Mouse (Mus musculus) embryonic facial prominence, embryonic 15.5 days (tissue): ENCODE results near the gene Tfb1m. TPM values are rescaled to one million over a fixed set of nuclear protein-coding genes. Genes with fewer than 3 reads are reported as not detected.

ENCODE experiments used
- ATAC-seq: fragments of 200-750 bp; cut with Nextera tagmentation; 2 replicates; pipeline ENCODE4 v1.8.0; 2017; ENCODE audit warnings: low read depth, moderate TSS enrichment; ENCODE audit not compliant: insufficient number of reproducible peaks, low FRiP score, low TSS enrichment
- H3K27ac ChIP-seq: fragments of 300-500 bp; sonication (generic); replicated peaks from 2 replicates; pipeline ENCODE4 v1.5.1; 2015; ENCODE audit warnings: mild to moderate bottlenecking, inconsistent platforms
- H3K27me3 ChIP-seq: fragments of 300-500 bp; sonication (generic); 2 replicates; pipeline ENCODE4 v1.6.1; 2015; ENCODE audit warnings: inconsistent platforms
- H3K36me3 ChIP-seq: fragments of 300-500 bp; sonication (generic); 2 replicates; pipeline ENCODE4 v1.6.1; 2015; ENCODE audit warnings: mild to moderate bottlenecking, inconsistent platforms
- H3K4me1 ChIP-seq: fragments of 300-500 bp; sonication (generic); 2 replicates; pipeline ENCODE4 v1.6.1; 2015; ENCODE audit warnings: inconsistent platforms
- H3K4me2 ChIP-seq: fragments of 300-500 bp; sonication (generic); replicated peaks from 2 replicates; pipeline ENCODE4 v1.6.1; 2015; ENCODE audit warnings: mild to moderate bottlenecking, inconsistent platforms
- H3K4me3 ChIP-seq: fragments of 300-500 bp; sonication (generic); replicated peaks from 2 replicates; pipeline ENCODE4 v1.5.1; 2015; ENCODE audit warnings: mild to moderate bottlenecking, inconsistent platforms
- H3K9ac ChIP-seq: fragments of 300-500 bp; sonication (generic); 2 replicates; pipeline ENCODE4 v1.6.1; 2015; ENCODE audit warnings: inconsistent platforms
- H3K9me3 ChIP-seq: fragments of 300-500 bp; sonication (generic); replicated peaks from 2 replicates; pipeline ENCODE4 v1.6.1; 2016; ENCODE audit warnings: inconsistent platforms
- WGBS: fragments of 180-500 bp; shearing (Covaris S2); methylation state at CpG from one replicate; pipeline ENCODE4 v1.1.7; 2015; 5-methylcytosine and 5-hydroxymethylcytosine counted together
- polyA plus RNA-seq: library from polyadenylated mRNA; unstranded; fragments of >200 nt; fragmentation: Nextera tagmentation; extraction: Ambion mirVana; gene quantifications from 2 replicates; pipeline ENCODE4 v1.2.1, GENCODE M21; 2015

Gene Tfb1m
- polyA plus RNA-seq, result 13.1 and 14.1 TPM in 2 replicates

DNA sequence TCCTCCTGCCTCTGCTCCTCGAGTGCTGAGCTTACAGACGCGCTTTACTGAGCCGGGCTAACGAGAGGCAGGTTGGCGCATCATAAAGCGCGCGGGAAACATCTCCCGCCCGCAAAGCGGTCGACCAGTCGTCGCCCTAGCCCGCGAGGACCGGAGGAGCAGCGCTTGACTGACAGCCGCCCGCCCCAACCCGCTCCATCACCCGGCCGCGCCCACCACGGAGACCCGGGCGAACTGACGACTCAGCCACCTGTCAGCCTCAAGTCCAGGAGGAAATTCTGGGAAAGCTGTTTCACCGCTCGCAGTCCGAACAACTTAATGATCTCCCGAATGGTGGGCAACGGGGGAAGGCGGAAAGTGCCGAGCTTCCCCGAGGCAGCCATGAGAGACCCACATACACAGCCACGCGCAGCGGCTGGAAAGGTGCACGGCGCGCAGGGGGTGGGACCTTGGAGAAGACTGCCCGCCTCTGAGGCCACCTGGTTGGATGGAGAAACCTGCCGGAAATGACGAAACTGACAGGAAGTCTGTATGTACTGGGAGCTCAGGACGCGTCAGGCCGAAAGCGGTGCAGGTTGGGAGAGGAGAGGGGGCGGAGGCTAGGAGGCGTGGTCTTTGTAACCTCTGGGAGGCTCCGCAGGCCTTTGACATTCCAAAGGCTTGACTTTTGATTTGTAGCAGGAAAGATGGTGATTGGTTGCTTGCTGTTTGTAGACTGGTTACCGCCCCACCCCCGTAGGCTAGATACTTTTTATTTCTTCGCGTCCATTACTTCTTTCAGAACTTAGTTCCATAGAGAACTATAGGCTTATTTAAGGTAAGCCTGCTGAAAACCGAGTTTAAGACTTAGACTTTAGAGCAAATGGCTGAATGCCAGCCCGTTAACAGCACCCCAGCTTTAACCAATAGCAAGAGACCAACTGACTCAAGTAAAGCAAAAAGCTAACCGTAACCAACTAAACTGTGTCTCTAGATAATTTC lies at the start of gene Tfb1m:
Gene Tfb1m, minus strand, starts transcription at position 451 of the 981 bp plus-strand sequence.
- 1% methylated on average over 60 of the region's 60 CpGs for WGBS
- peaks cover 7% of the 10 kb centered on the region; the same call in 1 of the 2 replicates for H3K4me1 ChIP-seq
- H3K9me3 ChIP-seq, result no peaks in the 10 kb centered on the region
- H3K9ac ChIP-seq, result peak within 1 kb of the TSS; percentile 28
- peak within 1 kb of the TSS; percentile 91 for H3K27ac ChIP-seq
- no peaks in the 10 kb centered on the region for H3K36me3 ChIP-seq
- H3K27me3 ChIP-seq, result no peaks in the 10 kb centered on the region
- ATAC-seq, result peak; percentile 100
- peak within 1 kb of the TSS; percentile 84 for H3K4me3 ChIP-seq
- peak within 1 kb of the TSS; percentile 58 for H3K4me2 ChIP-seq

DNA sequence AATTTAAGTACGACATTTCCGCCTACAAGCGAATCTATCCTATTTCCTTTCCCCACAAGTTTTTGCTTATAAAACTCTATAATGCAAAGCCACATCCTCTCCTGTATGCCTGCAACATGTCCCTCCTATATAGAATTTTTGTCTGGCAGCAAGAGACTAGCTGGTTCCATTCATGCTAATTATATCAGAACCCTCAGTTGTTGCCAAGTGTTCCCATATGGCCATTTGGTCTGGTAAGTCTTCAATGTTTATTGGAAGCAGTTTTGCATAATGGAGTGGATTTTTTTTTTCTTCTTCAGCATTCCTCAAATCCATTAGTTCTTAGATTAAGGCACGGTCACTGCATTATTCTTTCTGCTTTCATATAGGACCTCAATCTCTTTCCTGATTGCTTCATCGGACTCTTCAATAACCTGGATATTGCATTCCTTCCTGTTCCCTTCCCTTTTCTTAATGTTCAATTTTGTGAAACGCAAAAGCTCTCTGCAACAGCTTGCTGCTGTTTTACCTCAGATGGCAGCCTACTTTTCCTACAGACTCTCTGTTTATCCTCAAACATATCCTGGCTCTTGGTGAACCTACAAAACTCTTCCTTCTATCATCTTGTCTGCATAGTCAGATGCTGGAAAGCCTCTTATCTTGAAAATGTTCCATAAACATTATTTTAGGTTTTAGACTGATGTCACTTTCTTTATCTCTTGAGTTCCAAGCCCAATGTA lies 45.5 kb upstream of the Tfb1m start:
- Histone ChIP-seq H3K4me3 (no peak overlapping the region), H3K4me1 (0 out of 2 replicates have a peak, but pooled peaks cover 1% of the 10 kb centered on the region), H3K36me3 (no peaks in the 10 kb centered on the region), H3K27me3 (no peaks in the 10 kb centered on the region), H3K9ac (no peak overlapping the region), H3K4me2 (no peak overlapping the region), H3K27ac (0 out of 2 replicates have a peak overlapping the region, but pooled peaks have one; percentile 22), H3K9me3 (no peaks in the 10 kb centered on the region)
- no peak for ATAC-seq
- 56% methylated on average over 6 of the region's 6 CpGs for WGBS

GRCm38 (mm10) chr17:3598393-3598792 lies 40.8 kb upstream of the Tfb1m start:
- H3K9me3 ChIP-seq, result no peaks in the 10 kb centered on the region
- H3K4me1 ChIP-seq, result 0 out of 2 replicates have a peak, but pooled peaks cover 4% of the 10 kb centered on the region
- 85% methylated on average over 1 of the region's 1 CpGs for WGBS
- ATAC-seq, result no peak
- H3K9ac ChIP-seq, result no peak overlapping the region
- H3K27me3 ChIP-seq, result no peaks in the 10 kb centered on the region
- H3K4me3 ChIP-seq, result no peak overlapping the region
- H3K4me2 ChIP-seq, result no peak overlapping the region
- no peaks in the 10 kb centered on the region for H3K36me3 ChIP-seq
- no peak overlapping the region for H3K27ac ChIP-seq

- no peak overlapping the region for H3K27ac ChIP-seq
- 0 out of 2 replicates have a peak, but pooled peaks cover 4% of the 10 kb centered on the region for H3K4me1 ChIP-seq
- H3K9ac ChIP-seq, result no peak overlapping the region
- H3K4me3 ChIP-seq, result no peak overlapping the region
- H3K4me2 ChIP-seq, result no peak overlapping the region
- ATAC-seq, result no peak
- no peaks in the 10 kb centered on the region for H3K36me3 ChIP-seq
- H3K9me3 ChIP-seq, result no peaks in the 10 kb centered on the region
- WGBS, result 67% methylated on average over 1 of the region's 1 CpGs
- H3K27me3 ChIP-seq, result no peaks in the 10 kb centered on the region
These were observed 40.3 kb upstream of the Tfb1m start for GRCm38 (mm10) chr17:3597866-3598265.

DNA sequence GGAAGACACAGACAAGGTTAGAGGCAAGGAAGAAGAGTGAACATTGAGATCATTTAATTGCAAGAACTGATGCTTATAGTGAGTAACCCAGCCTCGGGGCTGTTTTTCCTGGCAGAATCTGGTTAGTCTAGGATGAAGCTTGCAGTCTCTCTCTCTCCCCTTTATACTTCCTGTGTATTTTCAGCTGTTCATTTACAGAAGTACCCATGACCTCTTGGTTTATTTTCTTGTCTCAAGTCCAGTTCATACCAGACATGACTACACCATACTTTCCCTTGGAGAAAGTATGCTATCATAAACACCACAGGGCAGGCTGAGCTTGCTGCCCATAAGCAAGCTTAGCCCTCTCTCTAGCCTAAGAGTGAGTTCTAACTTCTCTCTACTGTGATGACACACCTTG lies 39.5 kb upstream of the Tfb1m start:
- Histone ChIP-seq H3K4me3 (no peak overlapping the region), H3K9me3 (no peaks in the 10 kb centered on the region), H3K9ac (no peak overlapping the region), H3K27me3 (no peaks in the 10 kb centered on the region), H3K4me2 (no peak overlapping the region), H3K4me1 (0 out of 2 replicates have a peak, but pooled peaks cover 4% of the 10 kb centered on the region), H3K27ac (no peak overlapping the region), H3K36me3 (no peaks in the 10 kb centered on the region)
- ATAC-seq, result no peak
- 37% methylated on average over 1 of the region's 1 CpGs for WGBS

GRCm38 (mm10) chr17:3570876-3571275 lies 13.3 kb upstream of the Tfb1m start:
- Histone ChIP-seq H3K27me3 (no peaks in the 10 kb centered on the region), H3K9me3 (no peaks in the 10 kb centered on the region), H3K4me1 (no peaks in the 10 kb centered on the region), H3K4me2 (peak overlapping the region; percentile 36; the same call in 1 of the 2 replicates), H3K4me3 (no peak overlapping the region), H3K27ac (no peak overlapping the region), H3K36me3 (no peaks in the 10 kb centered on the region), H3K9ac (no peak overlapping the region)
- WGBS, result 3% methylated on average over 12 of the region's 12 CpGs
- no peak for ATAC-seq

- 53% methylated on average over 8 of the region's 8 CpGs for WGBS
- no peaks in the 10 kb centered on the region for H3K9me3 ChIP-seq
- peaks cover 7% of the 10 kb centered on the region; the same call in 1 of the 2 replicates for H3K4me1 ChIP-seq
- no peak overlapping the region for H3K4me2 ChIP-seq
- H3K36me3 ChIP-seq, result no peaks in the 10 kb centered on the region
- no peak overlapping the region for H3K9ac ChIP-seq
- ATAC-seq, result no peak
- H3K27ac ChIP-seq, result no peak overlapping the region
- no peaks in the 10 kb centered on the region for H3K27me3 ChIP-seq
- H3K4me3 ChIP-seq, result no peak overlapping the region
These were observed 4.8 kb upstream of the Tfb1m start for GRCm38 (mm10) chr17:3562405-3562804.

- Histone ChIP-seq H3K4me3 (no peak overlapping the region), H3K9me3 (no peaks in the 10 kb centered on the region), H3K27ac (no peak overlapping the region), H3K9ac (no peak overlapping the region), H3K4me1 (peaks cover 7% of the 10 kb centered on the region; the same call in 1 of the 2 replicates), H3K36me3 (no peaks in the 10 kb centered on the region), H3K27me3 (no peaks in the 10 kb centered on the region), H3K4me2 (no peak overlapping the region)
- WGBS, result 76% methylated on average over 3 of the region's 3 CpGs
- ATAC-seq, result no peak
These were observed 3.0 kb upstream of the Tfb1m start for GRCm38 (mm10) chr17:3560534-3560933.

GRCm38 (mm10) chr17:3558356-3558870 lies 832 bp upstream of the Tfb1m start:
- H3K4me3 ChIP-seq, result peak overlapping the region; percentile 84
- H3K9ac ChIP-seq, result no peak overlapping the region
- ATAC-seq, result no peak
- peak overlapping the region; percentile 89 for H3K27ac ChIP-seq
- no peaks in the 10 kb centered on the region for H3K27me3 ChIP-seq
- peak overlapping the region; percentile 58 for H3K4me2 ChIP-seq
- peaks cover 7% of the 10 kb centered on the region; the same call in 1 of the 2 replicates for H3K4me1 ChIP-seq
- H3K36me3 ChIP-seq, result no peaks in the 10 kb centered on the region
- H3K9me3 ChIP-seq, result no peaks in the 10 kb centered on the region
- WGBS, result 72% methylated on average over 9 of the region's 9 CpGs

DNA sequence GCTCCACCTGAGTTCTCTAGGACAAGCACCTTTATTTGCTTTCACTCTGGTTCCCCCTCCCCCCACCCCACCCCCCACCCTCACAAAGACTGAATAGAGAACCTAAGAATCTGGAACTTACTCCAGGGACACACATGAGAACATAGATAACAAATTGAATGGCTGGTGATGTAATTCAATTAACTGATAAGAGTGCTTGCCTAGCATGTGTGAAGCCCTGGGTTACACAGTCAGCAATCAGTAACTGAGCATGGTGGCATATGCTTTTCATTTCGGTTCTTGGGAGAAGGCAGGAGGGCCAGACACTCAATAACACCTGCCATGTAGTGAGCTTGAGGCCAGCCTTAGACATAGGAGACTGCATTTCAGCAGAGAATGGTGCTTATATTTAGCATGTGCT lies 1.3 kb downstream of the Tfb1m start:
- no peak overlapping the region for H3K27ac ChIP-seq
- no peak for ATAC-seq
- H3K9me3 ChIP-seq, result no peaks in the 10 kb centered on the region
- WGBS, result 35% methylated on average over 1 of the region's 1 CpGs
- H3K9ac ChIP-seq, result no peak overlapping the region
- H3K4me1 ChIP-seq, result peaks cover 7% of the 10 kb centered on the region; the same call in 1 of the 2 replicates
- H3K4me3 ChIP-seq, result no peak overlapping the region
- 0 out of 2 replicates have a peak overlapping the region, but pooled peaks have one; percentile 58 for H3K4me2 ChIP-seq
- no peaks in the 10 kb centered on the region for H3K27me3 ChIP-seq
- H3K36me3 ChIP-seq, result no peaks in the 10 kb centered on the region

GRCm38 (mm10) chr17:3547725-3548124 lies 9.9 kb downstream of the Tfb1m start:
- Histone ChIP-seq H3K4me3 (no peak overlapping the region), H3K36me3 (0 out of 2 replicates have a peak, but pooled peaks cover 7% of the 10 kb centered on the region), H3K9me3 (no peaks in the 10 kb centered on the region), H3K27ac (no peak overlapping the region), H3K9ac (no peak overlapping the region), H3K4me1 (no peaks in the 10 kb centered on the region), H3K4me2 (no peak overlapping the region), H3K27me3 (no peaks in the 10 kb centered on the region)
- WGBS, result 53% methylated on average over 7 of the region's 7 CpGs
- no peak for ATAC-seq
